Mouse (Mus musculus): ENCODE results near the gene Rbfox1. TPM values are rescaled to one million over a fixed set of nuclear protein-coding genes. Genes with fewer than 3 reads are reported as not detected.

Gene Rbfox1
- total and polyA plus RNA-seq, 2 experiments from 2014 or later = 129 to 214 TPM

DNA sequence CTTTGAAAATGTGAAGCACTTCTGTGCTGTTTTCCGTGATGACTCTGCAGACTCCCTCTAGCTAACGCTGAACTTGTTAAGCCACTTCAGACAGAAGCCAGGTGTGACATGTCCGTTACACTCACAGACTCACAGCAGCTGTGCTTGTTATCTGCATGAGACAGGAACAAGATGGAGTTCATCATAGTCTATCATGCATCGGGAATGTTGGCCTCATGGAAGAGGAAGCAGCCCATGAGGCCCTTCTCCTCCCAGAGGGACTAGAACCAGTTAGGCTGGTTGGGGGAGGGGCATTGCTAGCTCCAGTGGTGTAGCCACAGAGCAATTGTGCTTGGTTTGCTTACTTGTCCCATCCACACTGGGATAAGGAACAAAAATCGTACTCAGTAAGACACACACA, 1107.1 kb downstream of the Rbfox1 start:
- no peak for ATAC-seq
- no peak for TF ChIP-seq CTCF (IDR thresholded peaks at IDR 0.05; ENCODE audit: low read depth)

DNA sequence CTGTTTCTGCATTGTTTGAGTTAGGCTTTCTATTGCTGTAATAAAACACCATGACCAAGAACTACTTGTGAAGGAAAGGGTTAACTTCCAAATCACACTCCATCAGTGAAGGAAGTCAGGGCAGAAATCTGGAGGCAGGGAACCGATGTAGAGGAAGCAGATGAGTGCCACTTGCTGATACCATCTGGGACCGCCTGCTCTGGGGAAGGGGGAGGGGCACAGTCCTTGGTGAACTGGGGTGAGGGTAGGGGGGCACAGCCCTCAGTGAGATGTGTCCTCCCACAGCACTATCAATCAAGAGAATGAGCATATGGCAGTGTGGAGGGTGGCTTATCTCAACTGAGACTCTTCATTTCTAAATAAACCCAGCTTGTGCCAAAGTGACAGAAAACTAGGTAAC, 1108.0 kb downstream of the Rbfox1 start:
- no peak for ATAC-seq
- no peak overlapping the region for H3K4me3 ChIP-seq (ENCODE audit: low read depth, low read length)
- H3K9me3 ChIP-seq (ENCODE audit: low read length) = no peaks in the 10 kb centered on the region
- H3K27me3 ChIP-seq (ENCODE audit: insufficient read depth, low read length) = no peaks in the 10 kb centered on the region
- no peak for DNase-seq
- no peaks in the 10 kb centered on the region for H3K4me1 ChIP-seq (ENCODE audit: insufficient read depth)
- TF ChIP-seq CTCF (IDR thresholded peaks at IDR 0.05; ENCODE audit: low read depth) = no peak
- no peak overlapping the region for H3K27ac ChIP-seq (ENCODE audit: low read depth, low read length)
- H3K36me3 ChIP-seq (ENCODE audit: insufficient read depth) = no peaks in the 10 kb centered on the region
- 36% methylated on average over 2 of the region's 2 CpGs for WGBS
- no peak overlapping the region for H3K9ac ChIP-seq
- H3K4me2 ChIP-seq (ENCODE audit: low read depth) = no peak overlapping the region

More for the DNA sequence above, 1107.1 kb downstream of the Rbfox1 start:
- no peaks in the 10 kb centered on the region for H3K36me3 ChIP-seq (ENCODE audit: insufficient read depth)
- no peak overlapping the region for H3K9ac ChIP-seq
- no peak overlapping the region for H3K27ac ChIP-seq (ENCODE audit: low read depth, low read length)
- no peak for DNase-seq
- no peak overlapping the region for H3K4me2 ChIP-seq (ENCODE audit: low read depth)
- no peaks in the 10 kb centered on the region for H3K9me3 ChIP-seq (ENCODE audit: low read length)
- H3K27me3 ChIP-seq (ENCODE audit: insufficient read depth, low read length) = no peaks in the 10 kb centered on the region
- H3K4me1 ChIP-seq (ENCODE audit: insufficient read depth) = no peaks in the 10 kb centered on the region
- H3K4me3 ChIP-seq (ENCODE audit: low read depth, low read length) = no peak overlapping the region
- WGBS = 92% methylated on average over 5 of the region's 5 CpGs

GRCm38 (mm10) chr16:6997109-6997508, 1112.0 kb downstream of the Rbfox1 start:
- Histone ChIP-seq H3K27ac (ENCODE audit: low read depth, low read length) (no peak overlapping the region), H3K36me3 (ENCODE audit: insufficient read depth) (no peaks in the 10 kb centered on the region), H3K4me2 (ENCODE audit: low read depth) (no peak overlapping the region), H3K4me1 (ENCODE audit: insufficient read depth) (no peaks in the 10 kb centered on the region), H3K9me3 (ENCODE audit: low read length) (no peaks in the 10 kb centered on the region), H3K9ac (no peak overlapping the region), H3K27me3 (ENCODE audit: insufficient read depth, low read length) (no peaks in the 10 kb centered on the region), H3K4me3 (ENCODE audit: low read depth, low read length) (no peak overlapping the region)
- DNase-seq (no peak), ATAC-seq (no peak)
- TF ChIP-seq CTCF (IDR thresholded peaks at IDR 0.05; ENCODE audit: low read depth) = no peak
- WGBS = 74% methylated on average over 4 of the region's 4 CpGs

DNA sequence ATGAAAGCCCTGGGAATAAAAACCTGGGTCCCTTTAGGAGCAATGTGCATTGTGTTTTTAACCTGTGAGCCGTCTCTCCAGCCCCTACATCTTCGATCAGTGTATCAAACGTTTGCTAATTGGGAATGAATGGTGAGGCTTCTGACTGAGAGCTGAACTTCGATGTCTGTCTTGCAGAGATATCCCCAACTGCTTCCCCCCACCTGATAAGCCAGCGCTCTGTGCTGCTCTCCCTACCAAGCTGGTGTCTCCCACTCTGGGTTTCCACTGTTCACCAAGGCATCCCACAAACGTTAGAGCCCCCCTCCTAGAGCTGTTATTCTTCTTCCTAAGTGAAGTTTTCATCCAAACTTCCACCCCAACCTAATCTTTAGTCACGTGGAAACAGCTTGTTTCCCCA, 1112.7 kb downstream of the Rbfox1 start:
- Histone ChIP-seq H3K27me3 (ENCODE audit: insufficient read depth, low read length) (no peaks in the 10 kb centered on the region), H3K4me3 (ENCODE audit: low read depth, low read length) (no peak overlapping the region), H3K27ac (ENCODE audit: low read depth, low read length) (no peak overlapping the region), H3K4me2 (ENCODE audit: low read depth) (no peak overlapping the region), H3K9me3 (ENCODE audit: low read length) (no peaks in the 10 kb centered on the region), H3K4me1 (ENCODE audit: insufficient read depth) (no peaks in the 10 kb centered on the region), H3K9ac (no peak overlapping the region), H3K36me3 (ENCODE audit: insufficient read depth) (no peaks in the 10 kb centered on the region)
- TF ChIP-seq CTCF (IDR thresholded peaks at IDR 0.05; ENCODE audit: low read depth) = no peak
- ATAC-seq (no peak), DNase-seq (no peak)
- 67% methylated on average over 7 of the region's 7 CpGs for WGBS

GRCm38 (mm10) chr16:7004565-7004964, 1119.4 kb downstream of the Rbfox1 start:
- no peak overlapping the region for H3K4me2 ChIP-seq (ENCODE audit: low read depth)
- H3K4me3 ChIP-seq (ENCODE audit: low read depth, low read length) = no peak overlapping the region
- H3K9ac ChIP-seq = no peak overlapping the region
- no peak for ATAC-seq
- no peaks in the 10 kb centered on the region for H3K4me1 ChIP-seq (ENCODE audit: insufficient read depth)
- DNase-seq = no peak
- no peaks in the 10 kb centered on the region for H3K27me3 ChIP-seq (ENCODE audit: insufficient read depth, low read length)
- H3K36me3 ChIP-seq (ENCODE audit: insufficient read depth) = no peaks in the 10 kb centered on the region
- H3K9me3 ChIP-seq (ENCODE audit: low read length) = no peaks in the 10 kb centered on the region
- no peak for TF ChIP-seq CTCF (IDR thresholded peaks at IDR 0.05; ENCODE audit: low read depth)
- 92% methylated on average over 3 of the region's 3 CpGs for WGBS
- no peak overlapping the region for H3K27ac ChIP-seq (ENCODE audit: low read depth, low read length)

GRCm38 (mm10) chr16:7005478-7005877, 1120.3 kb downstream of the Rbfox1 start:
- H3K4me2 ChIP-seq (ENCODE audit: low read depth) = no peak overlapping the region
- no peak overlapping the region for H3K9ac ChIP-seq
- ATAC-seq (no peak), DNase-seq (peak; percentile 27)
- no peak overlapping the region for H3K4me3 ChIP-seq (ENCODE audit: low read depth, low read length)
- no peaks in the 10 kb centered on the region for H3K27me3 ChIP-seq (ENCODE audit: insufficient read depth, low read length)
- 12% methylated on average over 3 of the region's 3 CpGs for WGBS
- H3K27ac ChIP-seq (ENCODE audit: low read depth, low read length) = no peak overlapping the region
- TF ChIP-seq CTCF (IDR thresholded peaks at IDR 0.05; ENCODE audit: low read depth) = peak; percentile 50
- no peaks in the 10 kb centered on the region for H3K4me1 ChIP-seq (ENCODE audit: insufficient read depth)
- no peaks in the 10 kb centered on the region for H3K9me3 ChIP-seq (ENCODE audit: low read length)
- no peaks in the 10 kb centered on the region for H3K36me3 ChIP-seq (ENCODE audit: insufficient read depth)

DNA sequence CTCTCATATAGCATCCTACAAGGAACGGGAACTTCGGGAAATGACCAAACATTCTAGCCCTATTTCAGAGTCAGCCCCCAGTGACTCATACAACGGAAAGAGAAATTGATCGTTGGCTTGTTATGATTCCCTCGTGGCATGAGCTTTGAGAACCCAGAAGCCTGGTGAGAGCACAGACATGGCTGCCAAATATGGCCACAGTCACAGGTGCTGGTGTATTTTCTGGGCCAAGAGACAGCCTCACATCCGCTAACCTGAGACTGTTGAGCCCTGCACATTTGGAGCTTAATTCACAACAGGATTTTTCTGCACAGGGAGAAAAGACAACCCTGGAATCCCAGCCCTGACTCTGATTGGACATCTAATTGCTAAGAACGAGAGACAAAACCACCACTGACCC, 1132.2 kb downstream of the Rbfox1 start:
- Histone ChIP-seq H3K9me3 (ENCODE audit: low read length) (no peaks in the 10 kb centered on the region), H3K36me3 (ENCODE audit: insufficient read depth) (no peaks in the 10 kb centered on the region), H3K27me3 (ENCODE audit: insufficient read depth, low read length) (no peaks in the 10 kb centered on the region), H3K9ac (no peak overlapping the region), H3K4me2 (ENCODE audit: low read depth) (no peak overlapping the region), H3K4me1 (ENCODE audit: insufficient read depth) (0 out of 2 replicates have a peak, but pooled peaks cover 4% of the 10 kb centered on the region), H3K27ac (ENCODE audit: low read depth, low read length) (no peak overlapping the region), H3K4me3 (ENCODE audit: low read depth, low read length) (no peak overlapping the region)
- no peak for TF ChIP-seq CTCF (IDR thresholded peaks at IDR 0.05; ENCODE audit: low read depth)
- ATAC-seq (no peak), DNase-seq (no peak)
- WGBS = 77% methylated on average over 7 of the region's 7 CpGs

DNA sequence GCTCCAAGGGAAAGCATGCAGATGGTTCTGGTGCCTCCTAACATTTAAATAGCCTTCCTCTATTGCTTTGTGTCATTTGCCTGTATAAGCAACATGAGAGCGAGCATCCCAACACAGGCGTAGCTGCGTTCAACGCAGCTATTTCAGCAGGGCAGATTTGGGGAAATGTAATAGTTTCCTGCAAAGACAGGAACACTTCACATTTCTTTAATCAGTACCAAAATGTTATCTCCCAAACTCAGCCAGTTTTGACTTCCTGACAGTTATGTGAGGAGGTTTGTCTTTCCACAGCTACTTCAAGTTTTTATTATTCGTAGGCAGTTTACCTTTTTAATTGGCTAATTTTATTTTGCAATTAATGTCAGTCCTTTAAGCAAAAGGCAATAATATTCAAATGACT, 1149.1 kb downstream of the Rbfox1 start:
- 77% methylated on average over 5 of the region's 5 CpGs for WGBS
- ATAC-seq = no peak
- Histone ChIP-seq H3K4me3 (ENCODE audit: low read depth, low read length) (no peak overlapping the region), H3K36me3 (ENCODE audit: insufficient read depth) (no peaks in the 10 kb centered on the region), H3K9ac (no peak overlapping the region), H3K4me2 (ENCODE audit: low read depth) (no peak overlapping the region), H3K9me3 (ENCODE audit: low read length) (no peaks in the 10 kb centered on the region), H3K27ac (ENCODE audit: low read depth, low read length) (no peak overlapping the region), H3K4me1 (ENCODE audit: insufficient read depth) (no peaks in the 10 kb centered on the region; the same call in 1 of the 2 replicates), H3K27me3 (ENCODE audit: insufficient read depth, low read length) (no peaks in the 10 kb centered on the region)
- TF ChIP-seq CTCF (IDR thresholded peaks at IDR 0.05; ENCODE audit: low read depth) = no peak
- DNase-seq = no peak

All from forebrain, postnatal 0 days (tissue).